Mouse (Mus musculus) neural tube, embryonic 14.5 days (tissue): ENCODE results near the gene Kbtbd6. TPM values are rescaled to one million over a fixed set of nuclear protein-coding genes. Genes with fewer than 3 reads are reported as not detected.

Experiments used
- polyA plus RNA-seq: library from polyadenylated mRNA; unstranded; fragments of >200 nt; fragmentation: Nextera tagmentation; extraction: Ambion mirVana; gene quantifications from 2 replicates; pipeline ENCODE4 v1.2.1, GENCODE M21; 2014

The Kbtbd6 gene
- polyA plus RNA-seq, 1 experiment from 2014 or later = 0.87 TPM

Other genes starting within 250 kb of the Kbtbd6 start
- gene Zfp957, start 204.5 kb upstream of the Kbtbd6 start, polyA plus RNA-seq = not detected in 2 replicates
- gene Rgcc, start 150.2 kb upstream of the Kbtbd6 start, polyA plus RNA-seq = 23.0 and 39.9 TPM in 2 replicates
- 18.7 and 19.1 TPM in 2 replicates for gene Naa16, start 61.1 kb upstream of the Kbtbd6 start, polyA plus RNA-seq
- gene Mtrf1, start 54.1 kb upstream of the Kbtbd6 start, polyA plus RNA-seq = 11.6 and 12.9 TPM in 2 replicates
- gene Kbtbd7, start 25.3 kb upstream of the Kbtbd6 start, polyA plus RNA-seq = 23.6 and 26.2 TPM in 2 replicates
- gene Elf1, start 29.4 kb downstream of the Kbtbd6 start, polyA plus RNA-seq = 2.5 and 4.2 TPM in 2 replicates
- 47.3 and 48.3 TPM in 2 replicates for gene Wbp4, start 29.7 kb downstream of the Kbtbd6 start, polyA plus RNA-seq
- 91.7 and 117 TPM in 2 replicates for gene Sugt1, start 135.9 kb downstream of the Kbtbd6 start, polyA plus RNA-seq
- gene Cnmd, start 210.3 kb downstream of the Kbtbd6 start, polyA plus RNA-seq = 1.5 and 13.4 TPM in 2 replicates